Mouse (Mus musculus): ENCODE data around the gene Phldb2. TPM values are rescaled to one million over a fixed set of nuclear protein-coding genes. Genes with fewer than 3 reads are reported as not detected.

The Phldb2 gene
- total and polyA plus RNA-seq, 3 experiments = not detected

GRCm38 (mm10) chr16:45946335-45946734, 7.1 kb downstream of the Phldb2 start:
- H3K79me2 ChIP-seq (ENCODE audit: control insufficient read depth, insufficient read depth, low read length, poor library complexity) = no peaks in the 10 kb centered on the region
- TF ChIP-seq MXI1 (IDR thresholded peaks at IDR 0.05; ENCODE audit: low read depth, low read length) (no peak), ZNF384 (IDR thresholded peaks at IDR 0.05; ENCODE audit: low read depth, low read length) (no peak), USF2 (IDR thresholded peaks at IDR 0.05; ENCODE audit: borderline replicate concordance in 1 of 2, insufficient read depth in 1 of 2, low read depth in 1 of 2, low read length in 2 of 2) (no peak)
- no peaks in the 10 kb centered on the region for H3K4me1 ChIP-seq (ENCODE audit: control insufficient read depth in 1 of 2, insufficient read depth in 2 of 2, low read length in 2 of 2)
- no peaks in the 10 kb centered on the region for H3K9me3 ChIP-seq (replicated peaks; ENCODE audit: insufficient read depth, low read length)
- DNase-seq (ENCODE audit: low read depth, low spot score) = no peak
- H3K27ac ChIP-seq (ENCODE audit: control insufficient read depth, low read depth, low read length) = no peak overlapping the region
- no peak overlapping the region for H3K9ac ChIP-seq (ENCODE audit: control insufficient read depth, low read depth, low read length, poor library complexity, severe bottlenecking)
- H3K4me3 ChIP-seq (ENCODE audit: control insufficient read depth in 1 of 2, insufficient read depth in 1 of 2, low read depth in 2 of 2, low read length in 2 of 2) = no peak overlapping the region
- no peaks in the 10 kb centered on the region for H3K36me3 ChIP-seq (ENCODE audit: control insufficient read depth in 1 of 2, insufficient read depth in 2 of 2, low read length in 2 of 2)
- H3K27me3 ChIP-seq (ENCODE audit: control insufficient read depth in 1 of 2, insufficient read depth in 2 of 2, low read length in 2 of 2) = no peaks in the 10 kb centered on the region

GRCm38 (mm10) chr16:45945649-45946048, 7.7 kb downstream of the Phldb2 start:
- Histone ChIP-seq H3K9ac (ENCODE audit: control insufficient read depth, low read depth, low read length, poor library complexity, severe bottlenecking) (no peak overlapping the region), H3K4me3 (ENCODE audit: control insufficient read depth in 1 of 2, insufficient read depth in 1 of 2, low read depth in 2 of 2, low read length in 2 of 2) (no peak overlapping the region), H3K36me3 (ENCODE audit: control insufficient read depth in 1 of 2, insufficient read depth in 2 of 2, low read length in 2 of 2) (no peaks in the 10 kb centered on the region), H3K9me3 (replicated peaks; ENCODE audit: insufficient read depth, low read length) (no peaks in the 10 kb centered on the region), H3K27ac (ENCODE audit: control insufficient read depth, low read depth, low read length) (no peak overlapping the region), H3K4me1 (ENCODE audit: control insufficient read depth in 1 of 2, insufficient read depth in 2 of 2, low read length in 2 of 2) (no peaks in the 10 kb centered on the region), H3K27me3 (ENCODE audit: control insufficient read depth in 1 of 2, insufficient read depth in 2 of 2, low read length in 2 of 2) (no peaks in the 10 kb centered on the region), H3K79me2 (ENCODE audit: control insufficient read depth, insufficient read depth, low read length, poor library complexity) (no peaks in the 10 kb centered on the region)
- TF ChIP-seq ELF1 (IDR thresholded peaks at IDR 0.05; ENCODE audit: low read depth, low read length) = no peak
- TF ChIP-seq USF2 (IDR thresholded peaks at IDR 0.05; ENCODE audit: borderline replicate concordance in 1 of 2, insufficient read depth in 1 of 2, low read depth in 1 of 2, low read length in 2 of 2) = no peak
- TF ChIP-seq CHD1 (IDR thresholded peaks at IDR 0.05; ENCODE audit: low read depth, low read length) = no peak
- TF ChIP-seq TBP (IDR thresholded peaks at IDR 0.05; ENCODE audit: low read depth, low read length) = no peak
- TF ChIP-seq ZNF384 (IDR thresholded peaks at IDR 0.05; ENCODE audit: low read depth, low read length) = no peak
- TF ChIP-seq EP300 (IDR thresholded peaks at IDR 0.05; ENCODE audit: low read depth in 1 of 2, low read length in 2 of 2) = no peak
- TF ChIP-seq GATA1 (IDR thresholded peaks at IDR 0.05; ENCODE audit: low read depth, low read length) = no peak
- no peak for TF ChIP-seq RCOR1 (IDR thresholded peaks at IDR 0.05; ENCODE audit: low read depth, low read length)
- TF ChIP-seq ZKSCAN1 (IDR thresholded peaks at IDR 0.05; ENCODE audit: low read depth, low read length) = no peak
- TF ChIP-seq KAT2A (conservative IDR thresholded peaks at IDR 0.05; ENCODE audit: low read depth, low read length) = no peak
- DNase-seq (ENCODE audit: low read depth, low spot score) = no peak

GRCm38 (mm10) chr16:45945174-45945631, 8.2 kb downstream of the Phldb2 start:
- Histone ChIP-seq H3K9me3 (replicated peaks; ENCODE audit: insufficient read depth, low read length) (no peaks in the 10 kb centered on the region), H3K4me1 (ENCODE audit: control insufficient read depth in 1 of 2, insufficient read depth in 2 of 2, low read length in 2 of 2) (no peaks in the 10 kb centered on the region), H3K4me3 (ENCODE audit: control insufficient read depth in 1 of 2, insufficient read depth in 1 of 2, low read depth in 2 of 2, low read length in 2 of 2) (no peak overlapping the region), H3K27ac (ENCODE audit: control insufficient read depth, low read depth, low read length) (no peak overlapping the region), H3K36me3 (ENCODE audit: control insufficient read depth in 1 of 2, insufficient read depth in 2 of 2, low read length in 2 of 2) (no peaks in the 10 kb centered on the region), H3K79me2 (ENCODE audit: control insufficient read depth, insufficient read depth, low read length, poor library complexity) (no peaks in the 10 kb centered on the region), H3K9ac (ENCODE audit: control insufficient read depth, low read depth, low read length, poor library complexity, severe bottlenecking) (no peak overlapping the region), H3K27me3 (ENCODE audit: control insufficient read depth in 1 of 2, insufficient read depth in 2 of 2, low read length in 2 of 2) (no peaks in the 10 kb centered on the region)
- DNase-seq (ENCODE audit: low read depth, low spot score) = no peak
- TF ChIP-seq ELF1 (IDR thresholded peaks at IDR 0.05; ENCODE audit: low read depth, low read length) (no peak), ZKSCAN1 (IDR thresholded peaks at IDR 0.05; ENCODE audit: low read depth, low read length) (no peak), CHD2 (IDR thresholded peaks at IDR 0.05; ENCODE audit: low read length) (no peak), JUND (IDR thresholded peaks at IDR 0.05; ENCODE audit: low read depth, low read length) (no peak), MYB (IDR thresholded peaks at IDR 0.05; ENCODE audit: low read depth, low read length) (no peak), SMC3 (IDR thresholded peaks at IDR 0.05; ENCODE audit: low read depth, low read length) (no peak), USF1 (IDR thresholded peaks at IDR 0.05; ENCODE audit: low read depth, low read length) (no peak), POLR2AphosphoS5 (IDR thresholded peaks at IDR 0.05; ENCODE audit: borderline replicate concordance, low read depth, low read length) (no peak), NRF1 (IDR thresholded peaks at IDR 0.05; ENCODE audit: insufficient read depth, low read depth, low read length, poor library complexity, severe bottlenecking) (no peak), GABPA (IDR thresholded peaks at IDR 0.05; ENCODE audit: low read depth, low read length) (no peak), GATA1 (IDR thresholded peaks at IDR 0.05; ENCODE audit: low read depth, low read length) (no peak), UBTF (IDR thresholded peaks at IDR 0.05; ENCODE audit: borderline replicate concordance, insufficient read depth, low read depth, low read length) (no peak), EP300 (IDR thresholded peaks at IDR 0.05; ENCODE audit: low read depth in 1 of 2, low read length in 2 of 2) (no peak), CTCF (IDR thresholded peaks at IDR 0.05 in 2 of 3, conservative IDR thresholded peaks at IDR 0.05 in 1 of 3; ENCODE audit: control insufficient read depth in 1 of 3, insufficient read depth in 1 of 3, low read depth in 2 of 3, low read length in 3 of 3, poor library complexity in 1 of 3, severe bottlenecking in 1 of 3) (no peak), POLR2A (IDR thresholded peaks at IDR 0.05; ENCODE audit: control insufficient read depth in 1 of 2, insufficient read depth in 1 of 2, low read depth in 1 of 2, low read length in 2 of 2, poor library complexity in 1 of 2) (no peak), E2F4 (IDR thresholded peaks at IDR 0.05; ENCODE audit: borderline replicate concordance, low read depth, low read length) (no peak), USF2 (IDR thresholded peaks at IDR 0.05; ENCODE audit: borderline replicate concordance in 1 of 2, insufficient read depth in 1 of 2, low read depth in 1 of 2, low read length in 2 of 2) (no peak), ZNF384 (IDR thresholded peaks at IDR 0.05; ENCODE audit: low read depth, low read length) (no peak), BHLHE40 (IDR thresholded peaks at IDR 0.05; ENCODE audit: borderline replicate concordance, low read depth, low read length) (no peak)
